Mouse (Mus musculus) lung, postnatal 0 days (tissue): ENCODE results near the gene Prmt7. TPM values are rescaled to one million over a fixed set of nuclear protein-coding genes. Genes with fewer than 3 reads are reported as not detected.

Source experiments
- ATAC-seq: fragments of 200-750 bp; cut with Nextera tagmentation; 2 replicates; pipeline ENCODE4 v1.8.0; 2017; ENCODE audit warnings: moderate library complexity
- DNase-seq: peaks from one replicate; pipeline ENCODE4 v3.0.0-alpha.2; 2016; ENCODE audit warnings: low spot score
- H3K27ac ChIP-seq: fragments of 300-500 bp; sonication (generic); 2 replicates; pipeline ENCODE4 v1.5.1; 2014; ENCODE audit warnings: antibody characterized with exemption, mild to moderate bottlenecking, low read length, mixed read lengths
- H3K27me3 ChIP-seq: fragments of 300-500 bp; sonication (generic); replicated peaks from 2 replicates; pipeline ENCODE4 v1.6.1; 2014; ENCODE audit warnings: low read length, mixed read lengths; ENCODE audit not compliant: insufficient read depth
- H3K36me3 ChIP-seq: fragments of 300-500 bp; sonication (generic); 2 replicates; pipeline ENCODE4 v1.6.1; 2014; ENCODE audit warnings: low read length, mixed read lengths; ENCODE audit not compliant: insufficient read depth
- H3K4me1 ChIP-seq: fragments of 300-500 bp; sonication (generic); 2 replicates; pipeline ENCODE4 v1.6.1; 2014; ENCODE audit warnings: antibody characterized with exemption, low read depth, low read length, mixed read lengths; ENCODE audit not compliant: insufficient read depth
- H3K4me2 ChIP-seq: fragments of 300-500 bp; sonication (generic); replicated peaks from 2 replicates; pipeline ENCODE4 v1.6.1; 2014; ENCODE audit warnings: low read depth, mild to moderate bottlenecking, low read length, moderate library complexity, mixed read lengths
- H3K4me3 ChIP-seq: fragments of 300-500 bp; sonication (generic); 2 replicates; pipeline ENCODE4 v1.5.1; 2014; ENCODE audit warnings: low read depth, low read length
- H3K9ac ChIP-seq: fragments of 300-500 bp; sonication (generic); replicated peaks from 2 replicates; pipeline ENCODE4 v1.6.1; 2014; ENCODE audit warnings: low read depth, mild to moderate bottlenecking
- H3K9me3 ChIP-seq: fragments of 300-500 bp; sonication (generic); 2 replicates; pipeline ENCODE4 v1.6.1; 2016; ENCODE audit warnings: low read length, mixed read lengths
- CTCF ChIP-seq: IDR thresholded peaks from 2 replicates; pipeline ENCODE4 v1.5.1; 2016; ENCODE audit warnings: antibody characterized with exemption, mild to moderate bottlenecking
- EP300 ChIP-seq: IDR thresholded peaks from 2 replicates; pipeline ENCODE4 v1.6.1; 2016; ENCODE audit warnings: antibody characterized with exemption, mild to moderate bottlenecking, control low read depth
- WGBS: fragments of 180-500 bp; shearing (Covaris S2); extraction: QIAGEN DNeasy Blood & Tissue Kit; methylation state at CpG from one replicate; pipeline ENCODE4 v1.1.7; 2014; 5-methylcytosine and 5-hydroxymethylcytosine counted together
- polyA plus RNA-seq: library from polyadenylated mRNA; unstranded; fragments of >200 nt; fragmentation: Nextera tagmentation; extraction: Ambion mirVana; gene quantifications from 2 replicates; pipeline ENCODE4 v1.2.1, GENCODE M21; 2015

Gene Prmt7
- polyA plus RNA-seq, 1 experiment from 2014 or later: 19.4 TPM

DNA sequence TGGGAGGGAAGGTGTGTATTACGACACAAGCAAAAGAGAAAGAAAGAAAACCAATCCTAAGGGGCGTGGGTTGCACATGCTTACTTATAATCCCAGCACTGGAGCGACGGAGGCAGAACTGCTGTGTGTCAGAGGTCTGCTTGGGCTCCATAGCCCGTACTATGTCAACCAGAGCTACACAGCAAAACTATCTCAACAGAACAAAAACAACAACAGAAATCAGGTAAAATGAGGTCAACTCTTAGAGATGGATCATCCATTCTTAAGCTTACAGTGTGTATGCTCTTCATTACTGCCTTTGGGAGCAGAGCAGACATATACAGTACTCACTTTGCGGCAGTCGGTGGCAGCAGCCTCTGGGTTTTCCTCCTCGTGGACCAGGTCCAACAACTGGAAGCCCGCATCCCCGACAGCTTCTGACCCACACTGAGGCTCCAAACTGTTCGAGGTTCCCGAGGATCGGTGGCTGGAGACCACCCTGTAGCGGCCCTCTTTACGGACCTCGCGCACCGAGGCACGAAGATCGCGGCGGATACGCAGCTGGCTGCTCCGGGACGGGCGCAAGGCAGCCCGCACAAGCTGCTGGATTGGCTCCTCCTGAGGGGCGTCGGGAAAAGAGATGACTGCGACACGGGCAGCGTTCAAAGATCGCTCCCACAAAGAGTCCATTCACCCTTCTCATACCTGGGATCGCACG, 553 bp upstream of the Prmt7 start:
- Histone ChIP-seq H3K4me2 (peak overlapping the region; percentile 81), H3K27me3 (no peaks in the 10 kb centered on the region), H3K36me3 (0 out of 2 replicates have a peak, but pooled peaks cover 3% of the 10 kb centered on the region), H3K4me1 (peaks cover 3% of the 10 kb centered on the region; the same call in 1 of the 2 replicates), H3K4me3 (peak overlapping the region; percentile 88), H3K9me3 (no peaks in the 10 kb centered on the region), H3K27ac (peak overlapping the region; percentile 94), H3K9ac (peak overlapping the region; percentile 93)
- TF ChIP-seq EP300 (no peak), CTCF (peak; percentile 20)
- DNase-seq (peak; percentile 57), ATAC-seq (peak; percentile 45)
- under 1% methylated on average over 33 of the region's 35 CpGs for WGBS

DNA sequence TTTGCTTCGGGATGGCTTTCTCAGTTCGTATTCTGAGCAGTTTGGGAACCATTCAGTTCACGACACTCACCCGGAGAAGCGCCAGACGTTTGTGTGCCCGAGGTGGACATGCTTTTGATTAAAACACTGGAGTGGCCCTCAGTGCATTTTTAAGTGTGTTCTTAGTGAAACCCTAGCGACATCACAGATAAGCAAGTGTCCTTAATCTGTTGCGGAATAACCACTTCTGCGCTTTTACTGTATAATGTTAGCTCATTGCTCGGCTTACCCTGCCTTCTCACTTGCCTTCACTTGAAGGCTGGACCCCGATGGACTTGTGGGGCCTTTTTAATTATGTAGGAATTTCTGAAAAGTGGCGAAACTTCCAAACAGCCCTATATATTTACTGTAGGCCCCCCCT, 685 bp downstream of the Prmt7 start:
- Histone ChIP-seq H3K27me3 (no peaks in the 10 kb centered on the region), H3K9me3 (no peaks in the 10 kb centered on the region), H3K27ac (peak overlapping the region; percentile 94), H3K9ac (peak overlapping the region; percentile 93), H3K4me2 (peak overlapping the region; percentile 81), H3K4me3 (peak overlapping the region; percentile 88), H3K36me3 (0 out of 2 replicates have a peak, but pooled peaks cover 3% of the 10 kb centered on the region), H3K4me1 (peaks cover 3% of the 10 kb centered on the region; the same call in 1 of the 2 replicates)
- DNase-seq (peak; percentile 47), ATAC-seq (peak; percentile 8; the same call in 1 of the 2 replicates)
- 2% methylated on average over 13 of the region's 13 CpGs for WGBS
- TF ChIP-seq EP300 (no peak), CTCF (no peak)

DNA sequence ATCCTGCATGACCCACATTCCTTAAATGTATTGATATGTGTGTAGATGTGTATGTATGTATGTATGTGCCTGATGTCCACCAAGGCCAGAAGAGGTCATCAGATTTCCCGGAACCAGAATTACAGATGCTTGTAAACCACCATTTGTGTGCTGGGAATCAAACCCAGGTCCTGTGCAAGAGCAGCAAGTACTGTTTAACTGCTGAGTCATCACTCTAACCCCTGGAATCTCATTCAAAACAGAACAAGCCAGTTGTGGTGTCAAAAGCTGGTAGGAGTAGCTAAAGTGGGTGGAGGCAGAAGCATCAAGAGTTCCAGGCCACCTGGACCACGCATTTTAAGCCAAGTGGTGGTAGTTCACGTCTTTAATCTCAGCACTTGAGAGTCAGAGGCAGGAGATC, 3.2 kb downstream of the Prmt7 start:
- 78% methylated on average over 3 of the region's 3 CpGs for WGBS

DNA sequence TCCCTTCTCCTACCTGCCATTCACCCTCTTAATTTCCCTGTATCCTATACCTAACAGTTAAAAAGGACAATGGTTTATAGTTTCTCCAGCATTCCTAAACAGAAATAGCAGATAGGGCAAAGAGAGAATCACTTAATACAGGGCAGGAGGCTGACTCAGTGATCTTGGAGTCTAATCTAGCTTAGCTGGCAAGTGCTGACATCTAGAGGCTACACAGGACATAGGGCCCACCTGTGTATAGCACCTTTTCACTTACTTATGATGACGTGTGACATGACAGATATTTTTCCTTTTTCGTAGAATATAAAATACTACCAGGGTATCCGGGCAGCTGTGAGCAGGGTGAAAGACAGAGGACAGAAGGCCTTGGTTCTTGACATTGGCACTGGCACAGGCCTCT, 8.9 kb downstream of the Prmt7 start:
- H3K27me3 ChIP-seq: no peaks in the 10 kb centered on the region
- WGBS: 85% methylated on average over 3 of the region's 3 CpGs
- peaks cover 4% of the 10 kb centered on the region; the same call in 1 of the 2 replicates for H3K36me3 ChIP-seq

More for the DNA sequence above, 3.2 kb downstream of the Prmt7 start:
- Histone ChIP-seq H3K4me2 (no peak overlapping the region), H3K27me3 (no peaks in the 10 kb centered on the region), H3K9ac (no peak overlapping the region), H3K27ac (no peak overlapping the region), H3K4me1 (peaks cover 3% of the 10 kb centered on the region; the same call in 1 of the 2 replicates), H3K4me3 (no peak overlapping the region), H3K9me3 (no peaks in the 10 kb centered on the region), H3K36me3 (0 out of 2 replicates have a peak, but pooled peaks cover 7% of the 10 kb centered on the region)
- TF ChIP-seq EP300: no peak
- TF ChIP-seq CTCF: no peak
- no peak for ATAC-seq
- no peak for DNase-seq

GRCm38 (mm10) chr8:106226589-106226988, 15.9 kb downstream of the Prmt7 start:
- no peak overlapping the region for H3K27ac ChIP-seq
- H3K9ac ChIP-seq: no peak overlapping the region
- no peak overlapping the region for H3K4me2 ChIP-seq
- peak; percentile 87 for TF ChIP-seq CTCF
- no peak for TF ChIP-seq EP300
- no peaks in the 10 kb centered on the region for H3K27me3 ChIP-seq
- H3K36me3 ChIP-seq: no peaks in the 10 kb centered on the region; the same call in 1 of the 2 replicates
- DNase-seq (peak; percentile 59), ATAC-seq (no peak)
- no peaks in the 10 kb centered on the region for H3K9me3 ChIP-seq
- no peak overlapping the region for H3K4me3 ChIP-seq
- H3K4me1 ChIP-seq: no peaks in the 10 kb centered on the region
- WGBS: 36% methylated on average over 9 of the region's 9 CpGs

More for the DNA sequence above, 8.9 kb downstream of the Prmt7 start:
- Histone ChIP-seq H3K4me3 (no peak overlapping the region), H3K4me2 (no peak overlapping the region), H3K9ac (no peak overlapping the region), H3K9me3 (no peaks in the 10 kb centered on the region), H3K27ac (no peak overlapping the region), H3K4me1 (no peaks in the 10 kb centered on the region)
- peak; percentile 14; the same call in 1 of the 2 replicates for TF ChIP-seq CTCF
- no peak for TF ChIP-seq EP300
- ATAC-seq: no peak
- no peak for DNase-seq

DNA sequence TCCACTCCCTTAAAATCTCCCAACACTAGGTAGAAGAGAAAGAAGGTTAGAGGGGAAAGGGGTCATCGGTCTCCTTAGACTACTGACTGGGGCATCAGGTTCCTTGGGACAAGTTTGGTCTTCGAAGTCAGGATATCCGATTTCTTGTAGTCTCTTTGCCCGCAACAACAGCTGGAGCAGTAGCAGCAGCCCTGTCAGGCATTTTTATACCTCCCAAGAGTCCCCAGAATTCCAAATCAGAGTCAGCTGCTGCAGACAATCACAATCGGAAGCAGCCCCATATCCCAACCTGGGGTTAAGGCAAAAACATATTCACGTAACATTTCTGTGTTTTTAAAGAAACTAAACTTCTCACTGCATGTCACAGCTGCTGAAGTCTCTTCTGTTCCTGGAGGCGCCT, 20.8 kb downstream of the Prmt7 start:
- H3K36me3 ChIP-seq: peaks cover 5% of the 10 kb centered on the region; the same call in 1 of the 2 replicates
- TF ChIP-seq EP300: no peak
- TF ChIP-seq CTCF: no peak
- ATAC-seq: no peak
- no peaks in the 10 kb centered on the region for H3K27me3 ChIP-seq
- no peak overlapping the region for H3K4me2 ChIP-seq
- no peak overlapping the region for H3K4me3 ChIP-seq
- no peak for DNase-seq
- no peak overlapping the region for H3K27ac ChIP-seq
- no peaks in the 10 kb centered on the region for H3K4me1 ChIP-seq
- WGBS: 92% methylated on average over 7 of the region's 7 CpGs
- H3K9ac ChIP-seq: no peak overlapping the region
- no peaks in the 10 kb centered on the region for H3K9me3 ChIP-seq
